Mouse (Mus musculus) thymus, adult 2 months (tissue): Measurements from ENCODE around the gene Gm28047. TPM values are rescaled to one million over a fixed set of nuclear protein-coding genes. Genes with fewer than 3 reads are reported as not detected.

Experiments
- DNase-seq: peaks from one replicate; pipeline ENCODE4 v3.0.0; 2021
- H3K27ac ChIP-seq: fragments of 200-500 bp; 2 replicates; pipeline ENCODE4 v1.5.1; 2012; ENCODE audit warnings: low read length, control low read depth; ENCODE audit not compliant: control insufficient read depth, insufficient read depth
- H3K27me3 ChIP-seq: fragments of 200-500 bp; 2 replicates; pipeline ENCODE4 v1.6.1; 2012; ENCODE audit warnings: mild to moderate bottlenecking, low read length, moderate library complexity, mixed read lengths; ENCODE audit not compliant: control insufficient read depth, insufficient read depth
- H3K36me3 ChIP-seq: fragments of 200-500 bp; 2 replicates; pipeline ENCODE4 v1.6.1; 2012; ENCODE audit warnings: mild to moderate bottlenecking, low read length, moderate library complexity; ENCODE audit not compliant: control insufficient read depth, insufficient read depth
- H3K4me1 ChIP-seq: fragments of 200-500 bp; replicated peaks from 2 replicates; pipeline ENCODE4 v1.6.1; 2012; ENCODE audit warnings: low read length; ENCODE audit not compliant: control insufficient read depth, insufficient read depth
- H3K4me3 ChIP-seq: fragments of 200-500 bp; 2 replicates; pipeline ENCODE4 v1.5.1; 2012; ENCODE audit warnings: mild to moderate bottlenecking, low read length, control low read depth, moderate library complexity; ENCODE audit not compliant: control insufficient read depth, insufficient read depth
- CTCF ChIP-seq: fragments of 200-500 bp; IDR thresholded peaks from 2 replicates; pipeline ENCODE4 v1.5.1; 2012; ENCODE audit warnings: mild to moderate bottlenecking, control low read depth, low read length, moderate library complexity, borderline replicate concordance; ENCODE audit not compliant: control insufficient read depth, poor library complexity, insufficient read depth; ENCODE audit errors: extremely low read depth
- POLR2A ChIP-seq: fragments of 200-500 bp; IDR thresholded peaks from 2 replicates; pipeline ENCODE4 v1.6.1; 2012; ENCODE audit warnings: mild to moderate bottlenecking, low read length, control low read depth, moderate library complexity; ENCODE audit not compliant: control insufficient read depth, poor library complexity, insufficient read depth; ENCODE audit errors: extremely low read depth
- WGBS: fragments of 180-500 bp; shearing (Covaris S2); methylation state at CpG from one replicate; pipeline ENCODE4 v1.1.7; 2018; 5-methylcytosine and 5-hydroxymethylcytosine counted together
- polyA plus RNA-seq: library from polyadenylated mRNA; depleted of rRNA; stranded (reverse); fragments of >200 nt; gene quantifications from 2 replicates; pipeline ENCODE4 v1.2.3, GENCODE M21; 2012

Gene Gm28047
- polyA plus RNA-seq, 1 experiment = not detected

DNA sequence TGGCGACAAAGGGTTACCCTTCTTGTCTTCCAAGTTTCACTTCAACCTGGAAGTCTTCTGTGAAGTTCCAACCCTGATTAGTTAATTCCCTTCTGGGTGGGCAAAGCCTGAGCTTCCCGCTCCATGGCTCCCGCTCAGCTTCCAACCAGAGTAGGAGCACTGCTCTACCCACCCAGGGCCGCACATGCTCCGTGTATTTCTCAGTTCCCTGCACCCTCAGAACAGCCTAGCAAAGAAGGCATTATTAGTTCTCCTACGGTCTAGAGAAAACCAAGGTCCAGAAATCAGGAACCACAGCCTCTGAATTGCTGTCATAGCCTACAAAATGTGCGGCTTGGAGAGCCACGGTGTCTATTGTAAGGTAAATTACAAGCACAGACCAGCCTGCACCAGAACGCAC lies 114.8 kb downstream of the Gm28047 start:
- H3K36me3 ChIP-seq = 0 out of 2 replicates have a peak, but pooled peaks cover 2% of the 10 kb centered on the region
- H3K4me3 ChIP-seq = peak overlapping the region; percentile 58
- H3K4me1 ChIP-seq = peaks cover 13% of the 10 kb centered on the region
- TF ChIP-seq POLR2A (no peak), CTCF (no peak)
- H3K27me3 ChIP-seq = no peaks in the 10 kb centered on the region
- WGBS = 38% methylated on average over 9 of the region's 9 CpGs
- DNase-seq = no peak
- no peak overlapping the region for H3K27ac ChIP-seq

DNA sequence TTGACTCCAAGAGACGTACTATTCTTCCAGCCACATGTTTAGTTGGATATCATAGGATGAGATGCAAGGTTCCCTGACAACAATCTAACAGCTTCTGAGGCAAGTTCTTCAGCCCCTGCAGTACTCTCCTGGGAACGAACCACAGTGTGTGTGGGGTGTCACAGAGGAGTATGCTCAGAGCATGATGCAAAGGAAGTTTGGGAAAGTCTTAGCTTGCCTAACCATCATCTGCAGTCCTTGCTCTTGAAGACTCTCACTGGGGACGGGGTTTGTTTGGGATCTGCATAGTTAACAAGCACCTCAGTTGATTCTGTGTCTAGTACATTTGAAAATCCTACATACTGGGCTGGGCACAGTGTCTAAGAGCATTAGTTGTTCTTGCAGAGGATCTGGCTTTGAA lies 116.5 kb downstream of the Gm28047 start:
- peaks cover 13% of the 10 kb centered on the region for H3K4me1 ChIP-seq
- 96% methylated on average over 3 of the region's 3 CpGs for WGBS

GRCm38 (mm10) chr15:102507561-102507960 lies 117.3 kb downstream of the Gm28047 start:
- Histone ChIP-seq H3K4me3 (no peak overlapping the region), H3K36me3 (peaks cover 16% of the 10 kb centered on the region), H3K4me1 (peaks cover 13% of the 10 kb centered on the region), H3K27me3 (no peaks in the 10 kb centered on the region), H3K27ac (no peak overlapping the region)
- no peak for DNase-seq
- TF ChIP-seq POLR2A (no peak), CTCF (no peak)

More for the DNA sequence above, 116.5 kb downstream of the Gm28047 start:
- TF ChIP-seq CTCF (no peak), POLR2A (no peak)
- Histone ChIP-seq H3K4me3 (no peak overlapping the region), H3K27ac (no peak overlapping the region), H3K36me3 (peaks cover 8% of the 10 kb centered on the region), H3K27me3 (no peaks in the 10 kb centered on the region)
- no peak for DNase-seq

- peaks cover 23% of the 10 kb centered on the region for H3K36me3 ChIP-seq
- WGBS = 97% methylated on average over 1 of the region's 1 CpGs
- H3K27me3 ChIP-seq = no peaks in the 10 kb centered on the region
- no peak overlapping the region for H3K27ac ChIP-seq
- H3K4me3 ChIP-seq = no peak overlapping the region
- TF ChIP-seq CTCF = no peak
- TF ChIP-seq POLR2A = no peak
- peaks cover 13% of the 10 kb centered on the region for H3K4me1 ChIP-seq
- no peak for DNase-seq
Measured at GRCm38 (mm10) chr15:102506864-102507263, 118.0 kb downstream of the Gm28047 start.

- no peak overlapping the region for H3K27ac ChIP-seq
- no peaks in the 10 kb centered on the region for H3K27me3 ChIP-seq
- peaks cover 27% of the 10 kb centered on the region for H3K36me3 ChIP-seq
- WGBS = 25% methylated on average over 2 of the region's 2 CpGs
- no peak for DNase-seq
- no peak for TF ChIP-seq POLR2A
- TF ChIP-seq CTCF = no peak
- no peak overlapping the region for H3K4me3 ChIP-seq
- peaks cover 13% of the 10 kb centered on the region for H3K4me1 ChIP-seq
Measured at GRCm38 (mm10) chr15:102506464-102506830, 118.4 kb downstream of the Gm28047 start.

- no peak for DNase-seq
- no peaks in the 10 kb centered on the region for H3K27me3 ChIP-seq
- TF ChIP-seq CTCF (no peak), POLR2A (no peak)
- WGBS = 83% methylated on average over 9 of the region's 9 CpGs
- peaks cover 12% of the 10 kb centered on the region for H3K4me1 ChIP-seq
- no peak overlapping the region for H3K27ac ChIP-seq
- peaks cover 32% of the 10 kb centered on the region for H3K36me3 ChIP-seq
- H3K4me3 ChIP-seq = no peak overlapping the region
Measured at GRCm38 (mm10) chr15:102505770-102506463, 119.0 kb downstream of the Gm28047 start.

DNA sequence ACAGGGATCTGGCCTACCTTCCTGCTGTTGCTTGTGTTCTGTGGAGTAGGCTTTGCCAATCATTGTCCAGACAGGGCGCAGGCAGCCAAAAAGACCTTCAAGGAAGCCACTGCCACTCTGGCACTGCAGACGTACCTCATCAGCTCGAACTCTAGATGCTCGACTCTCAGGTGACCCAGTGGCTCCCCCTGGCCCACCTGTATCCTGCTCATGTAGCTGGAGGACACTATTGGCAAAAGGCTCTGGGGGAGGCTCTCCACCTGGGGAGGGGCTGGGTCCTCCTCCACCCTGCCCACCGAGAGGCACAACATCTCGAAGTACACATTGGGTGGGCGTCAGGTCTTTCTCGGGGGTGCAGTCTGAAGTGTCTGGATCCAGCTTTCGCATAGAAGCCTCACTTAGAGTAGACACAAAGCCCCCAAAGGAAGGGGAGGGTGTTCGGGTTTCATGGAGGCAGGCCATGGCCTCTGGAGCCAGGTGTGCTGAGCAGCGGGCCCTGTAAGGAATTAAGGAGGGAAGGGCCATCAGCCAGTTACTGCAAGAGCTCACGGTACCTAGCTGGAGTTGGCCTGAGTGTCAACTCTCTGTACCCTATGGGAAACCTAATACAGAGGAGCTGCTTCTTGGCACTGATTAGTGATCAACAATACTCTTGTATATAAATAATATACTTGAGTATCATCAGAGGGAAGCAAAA lies 119.6 kb downstream of the Gm28047 start:
- no peak for DNase-seq
- WGBS = 92% methylated on average over 12 of the region's 12 CpGs
- TF ChIP-seq CTCF (no peak), POLR2A (no peak)
- H3K36me3 ChIP-seq = peaks cover 39% of the 10 kb centered on the region
- no peak overlapping the region for H3K27ac ChIP-seq
- peaks cover 5% of the 10 kb centered on the region for H3K4me1 ChIP-seq
- no peak overlapping the region for H3K4me3 ChIP-seq
- no peaks in the 10 kb centered on the region for H3K27me3 ChIP-seq
